Mouse (Mus musculus): Measurements from ENCODE around the gene C3. TPM values are rescaled to one million over a fixed set of nuclear protein-coding genes. Genes with fewer than 3 reads are reported as not detected.

Gene C3
- total RNA-seq (2023) = 448 and 499 TPM in 2 replicates

DNA sequence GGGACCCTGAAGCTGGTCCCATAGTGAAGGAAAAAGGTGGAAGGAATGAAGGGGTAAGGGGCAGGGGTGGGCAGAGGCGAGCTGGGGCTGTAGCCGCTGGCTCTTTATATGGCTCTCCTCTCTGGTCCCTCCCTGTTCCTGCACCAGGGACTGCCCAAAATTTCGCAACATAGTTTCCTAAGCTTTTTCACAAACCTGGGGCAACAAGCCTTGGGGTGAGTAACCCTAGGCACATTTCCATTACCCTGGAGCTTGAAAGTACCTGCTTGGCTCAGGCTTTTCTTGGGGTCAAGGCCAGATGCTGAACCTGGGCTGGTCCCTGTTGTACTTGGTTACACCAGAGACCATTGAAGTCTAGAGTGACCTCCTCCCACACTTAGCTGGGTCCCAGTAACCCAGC, at the start of gene C3:
TSS of gene C3 (minus strand) at position 123 of the 400 bp plus-strand sequence.

DNA sequence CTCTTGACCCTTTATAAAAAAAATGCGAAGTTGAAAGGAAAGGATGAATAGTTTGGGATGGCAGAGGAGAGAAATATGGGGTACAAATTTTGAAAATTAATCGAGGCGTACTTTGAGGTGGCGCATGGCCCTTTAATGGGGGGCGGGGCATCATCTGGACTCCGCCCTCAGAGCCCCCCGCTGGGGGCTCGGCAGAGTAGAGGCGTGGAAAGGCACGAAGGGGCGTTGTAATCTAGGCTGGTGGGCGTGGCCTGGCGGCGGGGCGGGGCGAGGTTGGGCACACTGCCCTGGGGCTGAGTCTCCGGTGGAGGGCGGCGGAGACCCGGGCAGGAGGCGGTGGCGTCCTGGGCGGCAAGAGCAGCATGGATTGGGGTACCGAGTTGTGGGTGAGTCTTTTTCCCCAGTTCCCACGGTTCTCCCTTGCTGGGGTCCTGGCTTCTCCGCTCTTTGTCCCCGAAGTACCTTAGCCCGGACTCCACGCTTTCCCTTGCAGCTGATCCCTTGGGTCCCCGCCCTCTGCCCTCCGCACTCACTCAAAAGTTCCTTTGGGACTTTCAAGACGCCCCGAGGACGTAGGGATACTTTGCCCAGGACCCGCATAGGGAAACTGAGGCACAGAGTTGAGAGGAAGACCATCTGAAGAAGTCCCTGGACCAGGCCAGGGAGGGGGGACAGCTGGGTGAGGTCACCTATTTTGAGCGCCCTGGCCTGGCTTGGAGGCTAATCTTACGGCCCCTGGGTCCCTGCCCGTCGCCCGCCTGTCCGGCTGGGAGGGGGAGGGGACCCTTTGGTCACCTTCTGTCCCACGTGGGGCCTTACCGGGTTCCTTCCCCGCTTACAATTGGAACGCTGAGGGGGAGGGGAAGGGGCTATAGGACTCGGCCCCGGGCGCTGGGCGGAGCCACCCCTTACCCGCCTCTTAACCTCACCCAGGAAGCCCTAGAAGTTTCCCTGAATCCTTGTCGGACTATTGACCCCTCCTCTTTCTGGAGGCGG, 21.5 kb upstream of the C3 start, which contains the start of gene Trip10:
TSS of gene Trip10 (plus strand) at position 270 of the 996 bp plus-strand sequence.

GRCm38 (mm10) chr17:57248201-57248699, 20.3 kb upstream of the C3 start, which contains the start of gene Gpr108:
TSS of gene Gpr108 (minus strand) at chr17:57248446.

DNA sequence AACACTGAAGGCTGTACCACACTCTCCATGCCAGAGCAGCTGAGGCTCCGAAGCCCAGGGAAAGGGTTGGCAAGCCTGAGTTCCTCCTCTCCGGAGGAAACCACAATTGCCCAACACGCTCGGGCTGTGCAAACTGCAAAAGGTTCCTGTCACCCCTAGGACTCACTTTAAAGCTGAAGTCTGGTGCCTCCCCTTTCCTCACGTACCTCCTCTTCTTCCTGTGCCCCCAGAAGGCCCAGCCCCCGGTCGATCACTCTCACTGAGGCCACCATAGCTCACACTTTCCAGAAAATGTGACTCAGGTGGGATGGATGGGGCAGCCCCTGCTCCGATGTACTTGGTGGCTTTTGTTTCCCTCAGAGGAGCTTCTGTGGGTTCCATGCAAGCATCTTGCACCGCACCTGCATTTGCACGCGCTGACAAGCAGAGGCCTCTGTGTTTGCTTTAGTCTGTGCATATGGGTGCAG, 33.9 kb downstream of the C3 start, which contains the start of gene Tnfsf14:
TSS of gene Tnfsf14 (minus strand) at position 137 of the 467 bp plus-strand sequence.

Other genes with a start within 250 kb of the C3 start
- gene Acer1, start 246.0 kb downstream of the C3 start, total RNA-seq (2023) = not detected in 2 replicates
- gene Clpp, start 237.8 kb downstream of the C3 start, total RNA-seq (2023) = 5.8 and 10.5 TPM in 2 replicates
- 6.7 and 8.1 TPM in 2 replicates for gene Alkbh7, start 230.8 kb downstream of the C3 start, total RNA-seq (2023)
- gene Pspn, start 228.1 kb downstream of the C3 start, total RNA-seq (2023) = not detected in 2 replicates
- gene Gtf2f1, start 216.8 kb downstream of the C3 start, total RNA-seq (2023) = 73.8 and 75.6 TPM in 2 replicates
- not detected in 2 replicates for gene Gm17949, start 216.7 kb downstream of the C3 start, total RNA-seq (2023)
- 83.8 and 92.7 TPM in 2 replicates for gene Khsrp, start 196.6 kb downstream of the C3 start, total RNA-seq (2023)
- gene Slc25a41, start 186.5 kb downstream of the C3 start, total RNA-seq (2023) = not detected in 2 replicates
- gene Crb3, start 169.0 kb downstream of the C3 start, total RNA-seq (2023) = not detected in 2 replicates
- 1.9 and 2.4 TPM in 2 replicates for gene Slc25a23, start 168.3 kb downstream of the C3 start, total RNA-seq (2023)
- 176 and 217 TPM in 2 replicates for gene Dennd1c, start 149.6 kb downstream of the C3 start, total RNA-seq (2023)
- not detected in 2 replicates for gene Tubb4a, start 140.4 kb downstream of the C3 start, total RNA-seq (2023)
- gene Tnfsf9, start 122.8 kb downstream of the C3 start, total RNA-seq (2023) = 2.5 and 4.0 TPM in 2 replicates
- not detected in 2 replicates for gene Cd70, start 78.4 kb downstream of the C3 start, total RNA-seq (2023)
- gene Tnfsf14, start 34.0 kb downstream of the C3 start, total RNA-seq (2023) = 34.1 and 36.0 TPM in 2 replicates
- 51.7 and 53.6 TPM in 2 replicates for gene Gpr108, start 20.3 kb upstream of the C3 start, total RNA-seq (2023)
- 3.5 and 6.1 TPM in 2 replicates for gene Trip10, start 21.3 kb upstream of the C3 start, total RNA-seq (2023)
- gene Vav1, start 51.0 kb upstream of the C3 start, total RNA-seq (2023) = 148 and 202 TPM in 2 replicates
- gene Adgre1, start 130.6 kb upstream of the C3 start, total RNA-seq (2023) = 24.0 TPM in 2 replicates